Mouse (Mus musculus) frontal cortex, adult (tissue): ENCODE measurements at regions not wholly inside any gene's neighbourhood (a gene's known extent, or its start where the extent isn't known, plus 50 kb on each side); places are given as distances from the start of the nearest gene placed in this dataset.
"Not testable (repeated sequence)": the region's sequence is repeated elsewhere in the genome, so short reads cannot be mapped to it uniquely, and the experiment has no call there.

Experiments used
- ATAC-seq: cut with Nextera tagmentation; 2 replicates; pipeline ENCODE4 v1.9.2; 2017; ENCODE audit warnings: mild to moderate bottlenecking, moderate library complexity, mixed read lengths; ENCODE audit not compliant: low TSS enrichment

DNA sequence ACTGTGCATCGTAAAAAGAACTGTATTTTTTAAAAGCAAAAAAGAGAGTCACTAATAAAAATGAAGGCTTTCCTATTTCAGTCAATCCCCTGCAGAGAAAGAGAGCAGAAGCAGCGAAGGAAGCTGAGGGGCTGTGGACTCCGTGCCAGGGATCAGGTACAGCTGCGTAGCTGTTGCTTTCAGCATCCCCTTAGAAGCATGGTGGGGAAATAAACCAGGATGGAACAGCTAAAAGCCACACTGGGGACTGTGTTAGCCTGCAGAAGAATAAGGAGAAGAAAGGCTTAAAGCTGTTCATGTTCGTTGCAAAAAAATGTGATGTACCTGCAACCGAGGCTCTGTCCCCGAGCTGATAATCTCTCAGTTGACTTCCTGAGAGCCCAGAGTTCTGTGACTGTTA is 1302.6 kb upstream of the Sel1l start:
- no peak; the same call in 1 of the 2 replicates for ATAC-seq

DNA sequence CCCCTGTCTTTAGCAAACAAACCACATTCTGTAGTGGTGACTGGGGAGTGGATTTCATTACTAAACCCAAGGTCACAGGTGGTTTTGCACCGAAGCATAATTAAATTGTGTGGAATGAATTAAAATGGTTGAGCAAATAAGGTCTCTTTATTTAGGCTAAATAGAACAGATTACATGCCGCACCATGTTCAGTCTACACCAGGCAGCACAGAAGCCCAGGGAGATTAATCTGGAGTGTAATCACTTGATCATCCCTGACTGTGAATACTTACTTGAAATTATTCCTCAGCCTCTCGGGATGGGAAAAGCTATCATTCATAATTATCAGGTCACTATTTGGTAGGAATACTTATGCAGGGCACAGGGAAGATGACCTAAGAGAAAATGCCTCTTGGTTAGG is 1293.3 kb upstream of the Sel1l start:
- no peak for ATAC-seq

GRCm38 (mm10) chr12:93136395-93136794 is 1287.4 kb upstream of the Sel1l start:
- ATAC-seq, result no peak

GRCm38 (mm10) chr12:93122216-93122615 is 1273.3 kb upstream of the Sel1l start:
- ATAC-seq, result no peak

DNA sequence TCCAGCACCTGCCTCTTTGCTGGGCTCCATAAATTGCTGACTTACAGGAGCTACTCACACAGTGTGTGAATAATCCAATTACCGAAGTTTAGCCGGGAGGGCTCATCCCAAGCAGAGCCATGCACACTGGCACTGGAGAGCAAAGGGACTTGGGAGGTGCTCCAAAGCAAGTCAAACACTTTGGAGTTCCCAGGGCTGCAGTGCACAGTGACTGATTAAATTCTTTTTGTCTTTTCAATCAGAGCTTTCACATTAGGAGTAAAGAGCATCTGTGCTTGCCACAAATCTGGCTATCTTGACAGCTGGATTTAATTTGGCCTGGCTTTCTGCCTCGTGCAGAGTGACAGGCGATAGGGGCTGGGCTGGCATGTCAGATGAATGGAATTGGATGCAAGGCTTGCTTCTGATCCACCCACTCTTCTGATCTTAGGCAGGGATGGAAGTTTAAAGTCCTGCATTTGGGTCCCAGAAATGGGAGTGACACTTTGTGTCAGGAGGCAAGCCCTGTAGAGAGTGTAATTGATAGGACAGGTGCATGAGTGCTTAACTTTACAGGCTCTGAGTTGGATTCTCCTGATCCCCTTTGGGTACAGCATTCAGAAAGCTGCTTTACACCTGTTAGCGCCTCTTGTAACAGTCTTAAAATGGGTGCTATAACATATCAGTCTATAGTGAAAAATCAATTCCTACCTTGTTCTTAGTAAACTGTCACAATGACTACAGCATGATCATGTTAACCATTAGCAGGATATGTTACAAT is 1239.3 kb upstream of the Sel1l start:
- no peak for ATAC-seq

- ATAC-seq, result no peak
These were observed 1214.9 kb upstream of the Sel1l start for GRCm38 (mm10) chr12:93063864-93064263.

GRCm38 (mm10) chr12:93019633-93020032 is 1170.7 kb upstream of the Sel1l start:
- no peak for ATAC-seq

DNA sequence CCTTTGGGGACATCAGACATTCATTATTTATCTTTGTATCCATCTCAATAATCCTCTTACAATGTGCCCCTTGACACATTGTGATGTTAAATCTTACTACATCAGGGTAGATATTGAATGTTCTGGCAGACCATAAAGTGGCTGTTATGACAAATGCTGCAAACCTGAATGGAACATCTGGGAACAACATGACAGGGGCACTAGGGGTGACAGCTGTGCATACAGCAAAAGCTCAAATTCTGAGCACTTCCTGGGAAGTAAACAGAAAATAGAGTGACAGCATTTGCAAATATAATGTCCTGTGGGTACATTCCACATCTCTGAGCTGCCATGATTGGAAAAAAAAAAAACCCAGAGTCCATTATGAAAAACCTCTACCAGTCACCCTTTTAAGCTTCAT is 1162.6 kb upstream of the Sel1l start:
- ATAC-seq, result no peak

DNA sequence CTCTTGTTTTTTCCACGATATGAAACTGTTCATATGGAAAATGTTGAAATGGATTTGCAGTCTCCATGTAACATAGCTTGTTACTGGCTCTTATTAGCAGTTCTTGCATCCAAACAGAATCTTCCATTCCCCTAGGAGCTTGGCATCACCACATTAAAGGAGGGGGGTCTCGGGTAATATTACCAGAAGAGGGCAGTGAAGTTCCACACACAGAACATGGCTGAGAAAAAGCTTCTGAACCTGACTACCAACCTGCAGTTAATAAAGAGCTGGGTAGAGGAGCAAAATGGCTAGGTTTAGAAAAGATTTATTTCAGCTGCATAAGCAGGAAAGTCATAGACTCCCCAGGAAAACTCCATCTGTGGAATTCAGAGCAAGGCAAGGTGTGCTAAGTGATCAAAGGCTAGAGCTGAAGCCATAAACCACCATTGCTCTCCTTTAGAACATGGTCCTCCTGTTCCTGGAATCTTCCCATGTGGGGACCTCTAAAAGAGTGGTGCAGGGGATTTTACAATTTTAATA is 1157.9 kb upstream of the Sel1l start:
- ATAC-seq, result no peak

DNA sequence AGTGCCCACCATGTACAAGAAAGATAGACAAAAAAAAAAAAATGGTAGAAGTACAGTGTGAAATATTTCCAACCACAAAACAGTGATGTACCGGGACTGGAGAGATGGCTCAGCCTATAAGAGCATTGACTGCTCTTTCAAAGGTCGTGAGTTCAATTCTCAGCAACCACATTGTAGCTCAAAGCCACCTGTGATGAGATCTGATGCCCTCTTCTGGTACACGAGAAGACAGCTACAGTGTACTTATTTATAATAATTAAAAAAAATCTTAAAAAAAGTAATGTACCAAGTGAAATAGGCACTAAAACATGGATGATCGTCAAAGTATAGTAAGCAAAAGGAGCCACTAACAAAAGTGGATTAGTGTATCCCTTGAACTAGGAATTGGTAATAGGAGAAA is 1154.2 kb upstream of the Sel1l start:
- ATAC-seq, result no peak

DNA sequence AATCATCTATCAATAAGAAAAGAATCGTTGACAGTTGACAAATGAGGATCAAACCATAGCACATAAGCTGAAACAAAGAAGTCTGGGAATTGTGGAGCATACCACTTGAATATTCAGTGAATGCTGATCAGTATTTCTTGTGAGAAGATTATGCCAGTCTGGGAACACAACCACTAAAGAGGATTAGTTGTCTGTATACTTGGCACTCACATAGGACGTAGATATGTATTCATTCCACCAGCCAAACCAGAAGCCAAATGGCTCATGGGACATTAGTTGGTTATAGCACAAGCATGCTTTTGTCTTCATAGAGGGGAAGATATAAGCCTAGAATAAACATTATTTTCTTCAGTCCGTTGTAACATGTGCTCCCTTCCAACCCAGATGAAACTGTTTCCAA is 1126.7 kb upstream of the Sel1l start:
- ATAC-seq, result no peak

GRCm38 (mm10) chr12:92944352-92944751 is 1095.4 kb upstream of the Sel1l start:
- ATAC-seq, result no peak

DNA sequence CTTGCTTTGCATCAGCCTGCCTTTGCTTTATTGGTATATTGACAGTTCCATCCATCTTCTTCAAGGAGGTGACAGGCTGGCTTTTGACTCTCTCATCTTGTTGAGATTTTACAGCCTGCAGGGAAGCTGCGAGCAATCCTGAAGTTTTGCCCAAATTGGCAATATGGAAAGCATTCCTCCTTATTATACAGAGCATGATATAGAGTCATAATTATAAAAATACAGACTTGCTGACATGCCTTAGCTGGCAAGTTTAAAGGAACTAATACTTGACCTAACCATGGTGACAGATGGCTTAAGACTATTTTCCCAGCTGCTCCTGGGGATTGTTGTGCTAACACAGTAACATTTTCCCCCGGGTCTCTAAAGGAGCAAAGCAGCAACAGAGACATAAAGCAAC is 1078.6 kb upstream of the Sel1l start:
- no peak for ATAC-seq

- no peak for ATAC-seq
These were observed 1078.0 kb upstream of the Sel1l start for GRCm38 (mm10) chr12:92926942-92927341.

- ATAC-seq, result no peak
These were observed 1071.0 kb upstream of the Sel1l start for GRCm38 (mm10) chr12:92919920-92920319.

DNA sequence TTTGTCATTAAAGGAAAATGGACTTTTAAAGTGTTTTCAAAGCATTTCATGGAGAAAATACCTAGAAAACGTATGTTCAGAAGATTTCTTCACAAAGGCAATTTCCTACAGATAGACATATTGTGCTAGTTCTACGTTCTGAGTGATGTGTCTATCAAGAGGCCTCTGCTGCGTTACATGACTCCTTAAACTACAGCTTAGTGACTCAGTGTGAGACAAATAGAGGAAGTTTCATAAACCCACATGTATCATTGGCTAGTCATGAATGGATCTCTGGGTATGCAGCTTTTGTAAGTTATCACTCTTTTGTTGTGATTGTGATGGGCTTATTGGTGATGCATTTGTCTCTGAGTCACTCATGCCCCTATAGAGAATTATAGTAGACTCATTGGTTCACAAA is 1067.3 kb upstream of the Sel1l start:
- ATAC-seq, result 0 out of 2 replicates have a peak, but pooled peaks have one; percentile 23

DNA sequence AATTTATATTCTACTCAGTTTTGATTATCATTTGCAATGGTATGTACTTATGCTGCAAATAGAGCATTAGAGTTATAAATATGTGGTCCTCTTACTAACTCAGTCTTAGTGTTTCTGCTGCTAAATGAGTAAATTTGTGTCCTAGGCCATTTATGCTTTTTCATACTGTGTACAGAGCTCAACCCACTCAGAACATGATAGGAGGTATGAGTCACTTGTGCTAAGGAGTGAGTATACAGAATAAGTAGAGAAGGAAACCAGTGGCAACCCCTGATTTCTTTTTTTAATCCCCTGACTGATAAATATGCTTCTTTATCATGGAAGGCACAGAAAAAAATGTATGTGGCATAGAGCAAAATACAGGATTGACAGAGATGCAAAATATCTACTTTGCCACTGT is 1066.8 kb upstream of the Sel1l start:
- ATAC-seq, result peak; percentile 99

- no peak for ATAC-seq
These were observed 1066.2 kb upstream of the Sel1l start for GRCm38 (mm10) chr12:92915203-92915602.

DNA sequence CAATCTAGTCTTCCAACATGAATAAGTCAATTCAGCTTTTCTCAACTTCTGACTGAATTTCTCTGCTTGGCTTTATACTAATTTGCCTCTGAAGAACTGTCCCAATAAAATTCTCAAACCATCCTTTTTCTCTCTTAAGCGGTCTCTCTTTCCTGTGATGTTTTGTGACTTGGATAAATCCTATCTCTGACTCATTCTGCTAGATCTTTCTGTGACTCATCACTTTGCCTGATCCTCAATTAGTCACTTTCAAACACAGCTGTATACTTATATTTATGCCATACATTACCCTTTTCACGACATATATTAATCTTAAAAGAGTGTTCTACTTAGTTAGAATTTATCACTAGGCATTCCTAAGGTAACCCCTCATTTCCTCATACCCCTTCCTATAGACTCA is 1055.4 kb upstream of the Sel1l start:
- peak; percentile 85 for ATAC-seq

GRCm38 (mm10) chr12:92892315-92892714 is 1043.4 kb upstream of the Sel1l start:
- ATAC-seq, result no peak

GRCm38 (mm10) chr12:92891663-92892062 is 1042.7 kb upstream of the Sel1l start:
- ATAC-seq, result not testable (repeated sequence)

- not testable (repeated sequence) for ATAC-seq
These were observed 1042.2 kb upstream of the Sel1l start for GRCm38 (mm10) chr12:92891126-92891525.

- ATAC-seq, result no peak
These were observed 1038.8 kb upstream of the Sel1l start for GRCm38 (mm10) chr12:92887747-92888146.
